Mouse (Mus musculus) heart, adult 11 months (tissue): ENCODE results near the gene Mdh2.

Source experiments
- DNase-seq: peaks from one replicate; pipeline ENCODE4 v3.0.0; 2022

Gene Mdh2

DNA sequence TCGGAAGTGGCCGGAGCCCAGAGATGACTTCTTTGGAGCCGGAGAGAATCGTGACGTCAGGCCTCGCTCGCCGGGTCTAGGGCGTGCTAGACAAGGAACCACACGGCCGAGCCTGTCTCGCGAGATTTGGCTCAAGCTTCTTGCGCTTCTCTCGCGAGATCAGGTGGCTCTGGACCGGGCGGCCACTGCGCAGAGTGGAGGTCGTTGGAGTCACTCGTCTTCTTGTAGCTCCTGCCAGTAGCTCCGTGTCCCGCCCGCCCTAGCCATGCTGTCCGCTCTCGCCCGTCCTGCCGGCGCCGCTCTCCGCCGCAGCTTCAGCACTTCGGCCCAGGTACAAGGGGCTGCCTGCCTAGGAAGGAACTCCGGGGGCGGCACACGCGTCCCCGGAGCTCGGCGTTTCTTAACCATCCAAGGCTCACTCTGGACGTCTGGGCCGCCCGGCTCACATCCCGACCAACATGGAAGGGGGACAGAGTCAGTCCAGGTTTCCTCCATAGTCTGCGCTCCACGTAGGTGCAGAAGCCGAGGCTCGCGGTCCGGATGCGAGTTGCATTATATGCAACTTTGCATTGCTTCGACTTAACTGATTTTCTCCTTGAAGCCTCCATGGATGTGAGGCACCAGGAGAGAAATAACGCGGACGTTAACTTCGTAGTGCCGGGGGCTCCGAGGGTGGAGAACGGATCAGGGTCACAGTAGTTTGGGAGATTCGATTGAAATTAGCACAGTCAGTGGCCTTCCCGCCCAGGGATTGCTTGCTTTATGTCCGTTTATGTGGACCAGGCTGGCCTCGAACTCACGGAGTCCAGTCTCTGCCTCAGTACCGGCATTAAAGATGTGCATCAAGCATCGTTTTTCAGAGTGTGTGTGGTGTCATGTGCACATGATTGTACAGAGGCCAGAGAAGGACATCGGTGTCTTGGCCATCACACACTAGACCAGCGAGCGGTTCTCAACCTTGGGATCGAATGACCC, at the start of gene Mdh2:
Mdh2 (plus strand) TSS at position 10 of the 975 bp plus-strand sequence.
- DNase-seq = peak; percentile 100

GRCm38 (mm10) chr5:135729351-135729750, 48.9 kb upstream of the Mdh2 start:
- peak; percentile 92 for DNase-seq

DNA sequence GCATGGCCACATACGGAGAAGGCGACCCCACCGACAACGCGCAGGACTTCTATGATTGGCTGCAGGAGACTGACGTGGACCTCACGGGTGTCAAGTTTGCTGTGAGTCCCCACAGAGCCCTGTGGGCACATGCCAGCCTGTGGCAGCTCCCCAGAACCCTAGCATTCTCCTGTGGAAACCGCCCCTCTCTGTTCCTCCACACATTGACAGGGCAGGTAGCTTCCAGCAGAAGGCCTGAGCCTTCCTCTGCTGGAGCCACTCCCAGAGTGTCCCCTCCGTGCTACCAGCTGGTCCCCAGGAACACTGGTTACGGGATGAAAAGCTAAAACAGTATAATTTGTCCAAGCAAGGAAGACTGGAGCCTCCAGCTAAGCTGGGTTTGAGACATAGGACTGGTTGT, 48.0 kb upstream of the Mdh2 start:
- no peak for DNase-seq

DNA sequence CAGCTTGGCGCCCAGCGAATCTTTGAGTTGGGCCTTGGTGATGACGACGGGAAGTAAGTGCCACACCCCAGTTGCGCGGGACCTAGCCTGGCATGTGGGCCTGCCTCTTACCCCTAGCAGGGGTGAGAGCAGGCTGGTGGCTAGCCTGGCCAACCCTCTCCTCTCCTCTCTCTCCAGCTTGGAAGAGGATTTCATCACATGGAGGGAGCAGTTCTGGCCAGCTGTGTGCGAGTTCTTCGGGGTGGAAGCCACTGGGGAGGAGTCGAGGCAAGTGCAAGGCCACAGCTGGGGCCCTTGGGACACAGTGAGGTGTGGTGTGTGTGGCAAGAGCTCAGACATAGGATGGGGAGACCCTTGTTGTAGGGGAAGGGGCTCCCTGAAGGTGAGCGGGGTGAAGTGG, 47.4 kb upstream of the Mdh2 start:
- peak; percentile 92 for DNase-seq

- DNase-seq = peak; percentile 91
Observed at GRCm38 (mm10) chr5:135731322-135731721, 47.0 kb upstream of the Mdh2 start.

- DNase-seq = no peak
Observed at GRCm38 (mm10) chr5:135733071-135733470, 45.2 kb upstream of the Mdh2 start.

DNA sequence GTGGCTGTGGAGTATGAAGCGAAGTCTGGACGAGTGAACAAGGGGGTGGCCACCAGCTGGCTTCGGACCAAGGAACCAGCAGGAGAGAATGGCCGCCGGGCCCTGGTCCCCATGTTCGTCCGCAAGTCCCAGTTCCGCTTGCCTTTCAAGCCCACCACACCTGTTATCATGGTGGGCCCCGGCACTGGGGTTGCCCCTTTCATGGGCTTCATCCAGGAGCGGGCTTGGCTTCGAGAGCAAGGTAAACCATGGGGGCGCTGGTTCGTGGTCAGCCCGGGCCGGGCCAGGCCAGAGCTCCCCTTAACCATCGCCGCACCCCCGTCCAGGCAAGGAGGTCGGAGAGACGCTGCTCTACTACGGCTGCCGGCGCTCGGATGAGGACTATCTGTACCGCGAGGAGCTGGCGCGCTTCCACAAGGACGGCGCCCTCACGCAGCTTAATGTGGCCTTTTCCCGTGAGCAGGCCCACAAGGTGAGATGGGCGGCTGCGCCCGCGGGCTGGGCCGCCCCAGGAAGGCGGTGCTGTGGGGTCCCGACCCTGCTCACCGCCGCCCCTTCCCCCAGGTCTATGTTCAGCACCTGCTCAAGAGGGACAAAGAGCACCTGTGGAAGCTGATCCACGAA, 44.1 kb upstream of the Mdh2 start:
- peak; percentile 94 for DNase-seq

DNA sequence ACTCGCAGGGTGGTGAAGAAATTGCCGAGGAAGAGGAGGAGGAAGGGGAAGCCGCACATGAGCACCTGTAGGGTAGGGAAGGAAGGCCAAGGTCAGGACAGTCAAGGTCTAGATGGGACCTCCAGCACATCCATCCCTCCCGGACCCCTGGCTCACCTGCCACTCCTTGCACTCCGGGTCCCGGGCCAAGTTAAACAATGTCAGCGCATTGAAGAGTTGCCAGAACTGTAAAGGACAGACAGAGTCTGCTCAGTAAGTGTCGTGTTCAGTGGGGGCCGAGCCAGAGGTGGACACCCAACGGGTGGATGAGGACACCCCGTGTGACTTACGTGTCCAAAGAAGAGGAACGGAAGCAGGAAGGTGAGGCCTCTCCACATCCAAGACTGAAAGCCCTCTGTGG, 42.5 kb upstream of the Mdh2 start:
- DNase-seq = no peak

DNA sequence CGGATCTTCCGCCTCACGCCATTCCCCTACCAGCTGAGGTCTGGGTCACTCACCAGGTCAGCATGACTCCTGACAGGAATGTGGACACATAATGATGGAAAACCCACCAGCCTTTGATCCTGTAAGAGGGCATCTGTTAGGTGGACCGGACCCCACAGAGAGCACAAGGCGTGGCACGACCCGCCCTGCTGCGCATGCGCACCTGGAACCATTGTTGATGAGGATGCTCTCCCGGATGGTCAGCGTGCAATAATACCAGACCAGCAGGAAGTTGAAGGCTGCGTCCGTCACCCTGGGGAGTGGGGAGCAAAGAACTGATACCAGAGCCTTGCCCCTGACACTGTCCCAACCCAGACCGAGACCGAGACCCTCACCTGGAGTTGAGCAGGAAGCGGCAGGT, 41.7 kb upstream of the Mdh2 start:
- DNase-seq = no peak

GRCm38 (mm10) chr5:135737154-135737553, 41.1 kb upstream of the Mdh2 start:
- DNase-seq = no peak

GRCm38 (mm10) chr5:135738266-135738665, 40.0 kb upstream of the Mdh2 start:
- no peak for DNase-seq

DNA sequence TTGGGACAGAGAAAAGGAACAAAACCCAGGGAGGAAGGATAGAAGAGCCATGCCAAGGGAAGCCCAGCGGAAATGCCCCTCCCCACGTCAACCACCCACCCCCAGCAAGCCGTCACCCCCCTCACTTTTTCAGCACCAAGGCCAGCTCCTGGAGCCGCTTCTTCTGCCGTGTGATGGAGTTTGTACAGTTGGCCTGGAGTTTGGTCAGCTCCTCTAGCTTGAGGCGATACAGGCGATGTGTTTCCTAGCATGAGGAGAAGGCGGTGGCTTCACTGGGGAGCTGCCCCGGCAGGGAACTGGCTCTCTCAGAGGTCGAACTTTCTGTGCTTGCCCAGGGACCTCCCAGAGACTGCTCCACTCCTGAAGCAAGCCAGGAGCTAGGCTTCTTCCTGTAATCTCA, 36.1 kb upstream of the Mdh2 start:
- no peak for DNase-seq

DNA sequence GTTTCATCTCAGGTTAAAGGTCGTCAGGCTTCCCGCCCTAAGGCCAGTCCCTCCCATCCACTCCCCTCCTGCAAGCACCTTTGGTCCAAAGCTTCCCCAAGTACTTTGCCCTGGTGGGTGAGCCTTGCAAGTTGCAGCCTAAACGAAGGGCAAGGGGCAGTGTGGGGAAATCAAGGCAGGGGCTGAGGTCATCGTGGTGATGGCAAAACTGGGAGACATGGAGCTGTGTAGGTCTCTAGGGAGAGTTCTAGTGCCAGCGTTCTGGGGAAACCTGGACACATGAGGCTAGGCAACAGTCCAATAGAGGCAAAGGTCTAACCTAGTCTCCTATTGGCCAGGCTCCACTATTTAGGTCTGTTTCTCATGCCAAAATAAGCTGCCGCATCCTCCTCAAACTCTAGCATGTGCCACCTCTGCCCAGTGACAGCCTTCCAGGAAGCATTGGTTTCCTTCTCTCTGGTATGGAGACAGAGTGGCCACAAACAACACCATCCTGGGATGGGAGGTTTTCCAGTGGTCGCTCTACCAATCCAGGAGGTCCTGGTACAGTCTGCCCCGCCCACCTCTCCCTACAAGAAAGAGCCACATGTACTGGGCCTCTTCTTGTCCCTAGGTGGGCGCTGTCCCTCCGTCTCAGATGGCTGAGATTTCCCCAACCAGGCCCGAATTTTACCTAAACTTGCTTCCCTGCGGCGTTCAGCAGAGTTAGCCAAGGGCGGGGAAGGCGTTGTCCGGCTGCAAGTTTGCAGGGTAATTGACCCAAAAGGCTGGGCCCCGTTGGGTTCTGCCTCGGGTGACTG, 35.1 kb upstream of the Mdh2 start:
- DNase-seq = peak; percentile 94

- peak; percentile 100 for DNase-seq
Observed at GRCm38 (mm10) chr5:135743741-135744609, 34.3 kb upstream of the Mdh2 start, which contains the start of gene Tmem120a. Tmem120a (minus strand) TSS chr5:135744448.

DNA sequence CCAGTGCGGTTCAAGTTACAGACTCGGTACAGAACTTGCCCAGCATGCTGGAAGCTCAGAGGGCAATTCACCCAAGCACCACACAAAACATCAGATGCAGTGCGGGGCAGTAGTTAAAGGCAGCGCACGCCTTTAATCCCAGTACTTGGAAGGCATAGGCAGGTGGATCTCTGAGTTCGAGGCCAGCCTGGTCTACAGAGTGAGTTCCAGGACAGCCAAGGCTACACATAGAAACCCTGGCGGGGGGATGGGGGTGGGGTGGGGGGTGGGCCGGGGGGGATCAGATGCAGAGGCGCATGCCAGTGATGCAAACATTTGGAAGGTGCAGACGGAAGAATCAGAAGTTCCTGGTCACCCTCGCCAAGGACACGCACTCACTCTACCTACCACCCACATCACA, 33.5 kb upstream of the Mdh2 start:
- peak; percentile 93 for DNase-seq

- peak; percentile 84 for DNase-seq
Observed at GRCm38 (mm10) chr5:135751041-135751440, 27.2 kb upstream of the Mdh2 start.

DNA sequence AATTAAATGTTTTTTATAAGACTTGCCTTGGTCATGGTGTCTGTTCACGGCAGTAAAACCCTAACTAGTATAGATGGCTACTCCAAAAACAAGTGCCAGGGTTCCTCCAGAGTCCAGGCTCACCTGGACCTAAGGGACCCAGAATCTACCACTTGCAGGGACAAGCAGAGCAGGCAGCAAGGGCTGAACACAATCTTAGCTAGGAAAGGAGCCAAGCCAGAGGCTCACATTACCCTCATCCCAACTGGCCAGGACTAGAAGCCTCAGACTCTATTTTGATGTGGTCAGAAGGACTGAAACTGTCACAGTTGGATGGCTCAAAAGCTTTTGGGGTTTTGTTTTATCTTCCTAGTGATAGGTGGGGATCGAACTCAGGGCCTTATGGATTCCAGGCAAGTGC, 26.7 kb upstream of the Mdh2 start:
- no peak for DNase-seq

- DNase-seq = no peak
Observed at GRCm38 (mm10) chr5:135761881-135762280, 16.4 kb upstream of the Mdh2 start.

DNA sequence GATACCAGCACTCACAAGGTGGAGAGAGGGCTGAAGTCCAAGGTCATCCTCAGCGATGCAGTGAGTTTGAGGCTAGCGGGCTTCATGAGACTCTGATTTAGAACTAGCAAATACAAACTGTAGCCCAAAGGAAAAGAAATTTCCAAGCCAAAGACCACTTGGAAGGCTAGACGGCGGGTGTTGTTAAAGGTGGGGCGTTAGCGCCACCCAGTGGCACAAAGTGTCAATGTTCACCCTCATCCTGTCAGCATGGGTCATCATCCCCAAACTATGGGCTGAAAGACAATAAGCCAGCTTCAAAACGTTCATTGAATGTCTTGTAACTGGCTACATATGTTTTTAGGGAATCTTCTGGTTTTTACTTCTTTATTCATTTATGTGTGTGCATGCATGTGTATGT, 14.8 kb upstream of the Mdh2 start:
- DNase-seq = peak; percentile 95

DNA sequence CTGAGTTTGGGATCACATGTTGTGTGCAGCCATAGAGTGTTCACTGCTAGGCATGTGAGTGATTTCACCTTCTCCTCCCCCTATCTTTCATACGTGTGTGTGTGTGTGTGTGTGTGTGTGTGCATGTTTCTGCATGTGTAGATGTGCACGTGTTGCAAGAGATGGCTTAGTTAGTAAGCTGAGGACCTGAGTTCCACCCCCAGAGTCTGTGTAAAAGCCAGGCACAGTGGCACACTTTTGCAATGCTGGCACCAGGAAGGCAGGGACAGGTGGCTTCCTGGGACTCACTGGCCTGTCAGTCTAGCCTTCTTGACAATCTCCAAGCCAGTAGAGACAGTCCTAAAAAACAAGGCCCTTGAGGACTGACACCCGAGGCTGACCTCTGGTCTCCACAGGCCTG, 13.3 kb upstream of the Mdh2 start:
- no peak for DNase-seq

DNA sequence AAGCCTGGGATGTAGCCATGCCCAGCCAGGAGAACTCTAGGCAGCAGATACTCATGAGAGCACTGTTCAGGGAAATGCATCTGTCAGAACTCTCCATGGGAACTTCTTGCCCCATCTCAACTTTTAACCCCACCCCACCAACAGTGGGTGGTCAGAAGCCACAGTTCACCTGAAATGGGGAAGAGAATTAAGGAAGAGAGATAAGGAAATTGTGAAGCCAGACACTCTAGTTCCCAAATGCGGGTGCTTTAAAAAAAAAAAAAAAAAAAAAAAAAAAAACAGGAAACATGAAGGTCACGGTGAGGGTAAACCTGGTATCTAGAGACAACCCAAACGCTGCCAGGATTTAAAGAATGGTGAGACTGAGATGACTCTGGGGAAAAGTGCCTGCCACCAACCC, 5.8 kb upstream of the Mdh2 start:
- no peak for DNase-seq

DNA sequence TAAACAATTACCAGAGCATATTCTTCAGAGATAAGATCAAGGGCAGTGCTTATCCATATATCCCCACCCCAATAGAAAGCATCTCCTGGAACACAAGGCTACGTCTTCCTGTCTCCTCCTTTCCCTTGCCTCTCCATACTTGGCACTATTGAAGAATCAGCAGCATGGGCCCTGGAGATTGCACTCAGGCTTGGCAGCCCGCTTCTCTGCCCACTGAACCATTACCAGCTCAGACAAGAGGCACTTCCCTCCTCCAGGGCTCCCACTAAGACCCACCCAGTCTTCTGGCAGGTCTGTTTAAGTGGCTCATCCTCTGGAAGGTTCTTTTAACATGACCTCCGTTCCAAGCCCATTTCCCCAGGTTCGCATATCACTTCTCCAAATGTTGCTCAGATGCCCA, 1.7 kb upstream of the Mdh2 start:
- no peak for DNase-seq
